21 mouse cellular contexts compared by ENCODE assay signal in genomic region chr10:51151833-51152232, GRCm38 (mm10).
DNase-seq lines count a peak whose midpoint lies in the region; TF ChIP-seq lines count a peak whose summit lies in the region.
"Had no signal": no experiment of that assay in that cellular context is flagged by ENCODE, and none has a peak within 500 bp of the region (broad histone marks: within the 10 kb centered on the region; RNA-seq: fewer than 3 reads in every experiment).

No protein-coding gene starts in this region.

- no peak overlapping the region for H3K4me3 ChIP-seq in CH12.LX (replicated peaks in 1 of 3; ENCODE audit: low read depth in 2 of 3, low read length in 2 of 3, poor library complexity in 1 of 3)
- no peak overlapping the region for H3K4me3 ChIP-seq in ES-E14 (ENCODE audit: insufficient read depth in 1 of 2, low read depth in 1 of 2, low read length in 2 of 2, poor library complexity in 1 of 2, severe bottlenecking in 1 of 2)
- no peak overlapping the region for H3K4me3 ChIP-seq in MEL (ENCODE audit: control insufficient read depth in 1 of 2, insufficient read depth in 1 of 2, low read depth in 2 of 2, low read length in 2 of 2)

- H3K79me2 ChIP-seq in CH12.LX (replicated peaks; ENCODE audit: control insufficient read depth, extremely low read depth, insufficient read depth, poor library complexity, severe bottlenecking), result no peaks in the 10 kb centered on the region
- no peaks in the 10 kb centered on the region for H3K79me2 ChIP-seq in MEL (ENCODE audit: control insufficient read depth, insufficient read depth, low read length, poor library complexity)

- TF ChIP-seq EP300 in CH12.LX (IDR thresholded peaks at IDR 0.05; ENCODE audit: low read length) (no peak), MEL (IDR thresholded peaks at IDR 0.05; ENCODE audit: low read depth in 1 of 2, low read length in 2 of 2) (no peak)

- TF ChIP-seq RAD21 in CH12.LX (IDR thresholded peaks at IDR 0.05; ENCODE audit: low read depth, low read length) (no peak), MEL (IDR thresholded peaks at IDR 0.05; ENCODE audit: low read depth, low read length) (no peak)

- in situ Hi-C loops in CH12.LX (cut with MboI; ENCODE audit: low pct_ligation_motif_present, low pct_unique_long_range_greater_than_20kb, low sequenced_read_pairs) (no loop called here), ES-E14 (cut with MboI; ENCODE audit: low sequenced_read_pairs in 2 of 2, unreplicated experiment in 2 of 2) (no loop called here)

- dilution Hi-C loops in CH12.LX (cut with MboI; ENCODE audit: extremely low pct_ligation_motif_present, extremely low pct_unique_long_range_greater_than_20kb, low sequenced_read_pairs), result no loop called here

- H3K4me1 ChIP-seq in CH12.LX (ENCODE audit: control insufficient read depth in 1 of 2, insufficient read depth in 2 of 2) (no peaks in the 10 kb centered on the region), ES-E14 (ENCODE audit: control insufficient read depth in 2 of 2, insufficient read depth in 2 of 2, low read length in 2 of 2, poor library complexity in 1 of 2) (no peaks in the 10 kb centered on the region), MEL (ENCODE audit: control insufficient read depth in 1 of 2, insufficient read depth in 2 of 2, low read length in 2 of 2) (no peaks in the 10 kb centered on the region)

- DNase-seq in CH12.LX (ENCODE audit: extremely low read depth), result no peak
- DNase-seq in ES-E14 (ENCODE audit: low read depth, low spot score), result no peak
- DNase-seq in MEL (ENCODE audit: low read depth, low spot score), result no peak
- DNase-seq in left cerebral cortex, adult 18-20 months (ENCODE audit: low spot score in 2 of 2), result no peak
- DNase-seq in left cerebral cortex, postnatal 14 days (ENCODE audit: low spot score in 2 of 2), result no peak
- DNase-seq in lung, adult 18-20 months, result no peak
- DNase-seq: adrenal gland, adult 2 months; adrenal gland, adult 8-10 months; adrenal gland, postnatal 10 days; adrenal gland, postnatal 14 days; adrenal gland, postnatal 25 days; adrenal gland, postnatal 36 days; B cell, adult 2 months; cerebellum, adult 11 months; cerebellum, adult 11-12 months; cerebellum, adult 18-20 months; cerebellum, adult 2 months; cerebellum, adult 8-10 months; cerebellum, adult 9-10 months had no signal

- H3K9ac ChIP-seq in CH12.LX (ENCODE audit: insufficient read depth, low read depth) (no peak overlapping the region), ES-E14 (ENCODE audit: insufficient read depth, low read depth, low read length, poor library complexity, severe bottlenecking) (no peak overlapping the region), MEL (ENCODE audit: control insufficient read depth, low read depth, low read length, poor library complexity, severe bottlenecking) (no peak overlapping the region)

- H3K27ac ChIP-seq in CH12.LX (ENCODE audit: insufficient read depth, low read depth), result no peak overlapping the region
- no peak overlapping the region for H3K27ac ChIP-seq in ES-E14 (ENCODE audit: insufficient read depth, low read depth, low read length, poor library complexity, severe bottlenecking)
- no peak overlapping the region for H3K27ac ChIP-seq in MEL (ENCODE audit: control insufficient read depth, low read depth, low read length)

- H3K9me3 ChIP-seq in CH12.LX (replicated peaks; ENCODE audit: low read length) (no peaks in the 10 kb centered on the region), ES-E14 (ENCODE audit: control insufficient read depth, insufficient read depth, low read depth, low read length) (no peaks in the 10 kb centered on the region), MEL (replicated peaks; ENCODE audit: insufficient read depth, low read length) (no peaks in the 10 kb centered on the region)
- H3K9me3 ChIP-seq: G1E had no signal

- TF ChIP-seq CTCF in CH12.LX (conservative IDR thresholded peaks at IDR 0.05 in 1 of 2, IDR thresholded peaks at IDR 0.05 in 1 of 2; ENCODE audit: low read depth in 2 of 2, low read length in 2 of 2) (no peak), MEL (IDR thresholded peaks at IDR 0.05 in 2 of 3, conservative IDR thresholded peaks at IDR 0.05 in 1 of 3; ENCODE audit: control insufficient read depth in 1 of 3, insufficient read depth in 1 of 3, low read depth in 2 of 3, low read length in 3 of 3, poor library complexity in 1 of 3, severe bottlenecking in 1 of 3) (no peak)

- H3K27me3 ChIP-seq in CH12.LX (replicated peaks) (no peaks in the 10 kb centered on the region), MEL (ENCODE audit: control insufficient read depth in 1 of 2, insufficient read depth in 2 of 2, low read length in 2 of 2) (no peaks in the 10 kb centered on the region)
- H3K27me3 ChIP-seq: Patski had no signal

- H3K36me3 ChIP-seq in CH12.LX (replicated peaks in 1 of 2; ENCODE audit: control insufficient read depth in 1 of 2, insufficient read depth in 1 of 2, low read length in 1 of 2) (no peaks in the 10 kb centered on the region), ES-E14 (ENCODE audit: control insufficient read depth, insufficient read depth, low read length, poor library complexity, severe bottlenecking) (no peaks in the 10 kb centered on the region), MEL (ENCODE audit: control insufficient read depth in 1 of 2, insufficient read depth in 2 of 2, low read length in 2 of 2) (no peaks in the 10 kb centered on the region)
- H3K36me3 ChIP-seq: G1E had no signal

- no peak overlapping the region for H3K4me2 ChIP-seq in CH12.LX (ENCODE audit: insufficient read depth, low read depth, poor library complexity, severe bottlenecking)

- no peak for TF ChIP-seq POLR2A in CH12.LX (IDR thresholded peaks at IDR 0.05; ENCODE audit: low read depth, low read length)
- TF ChIP-seq POLR2A in MEL (IDR thresholded peaks at IDR 0.05; ENCODE audit: control insufficient read depth in 1 of 2, insufficient read depth in 1 of 2, low read depth in 1 of 2, low read length in 2 of 2, poor library complexity in 1 of 2), result no peak

- intact Hi-C loops in left cerebral cortex, postnatal 14 days (cut with DNase I), result no loop called here

TF ChIP-seq in CH12.LX, 34 proteins besides CTCF, POLR2A, EP300 and RAD21:
- TF ChIP-seq RCOR1 (conservative IDR thresholded peaks at IDR 0.05; ENCODE audit: low read depth, low read length) (no peak), ETS1 (conservative IDR thresholded peaks at IDR 0.05; ENCODE audit: low read depth, low read length) (no peak), ZC3H11A (IDR thresholded peaks at IDR 0.05; ENCODE audit: low read depth, low read length) (no peak), MAFK (IDR thresholded peaks at IDR 0.05; ENCODE audit: insufficient replicate concordance, low read length) (peak; percentile 90)
TF ChIP-seq in CH12.LX: peak in this region for 1.

TF ChIP-seq in ES-E14, 5 proteins besides CTCF, POLR2A, EP300 and RAD21:
- no peak for TF ChIP-seq CHD2 (IDR thresholded peaks at IDR 0.05; ENCODE audit: low read depth, low read length)
- TF ChIP-seq MAFK (IDR thresholded peaks at IDR 0.05; ENCODE audit: insufficient read depth, low read depth, low read length), result peak; percentile 88

TF ChIP-seq in MEL, 35 proteins besides CTCF, POLR2A, EP300 and RAD21:
- TF ChIP-seq SMC3 (IDR thresholded peaks at IDR 0.05; ENCODE audit: low read depth, low read length), result no peak
- peak; percentile 62; the same call in 1 of the 2 replicates for TF ChIP-seq MAFK (IDR thresholded peaks at IDR 0.05; ENCODE audit: borderline replicate concordance, low read depth, low read length)

Comparison
In these comparisons a context has a peak if more than half of its experiments do, and no peak if none do; other contexts are left out.
1. Of the 35 proteins assayed by ChIP-seq in both MEL and CH12.LX: peak only in MEL: none; only in CH12.LX: none; in both: MAFK; in neither: 34.